Mouse (Mus musculus) CH12.LX (cell line): ENCODE measurements around the gene Spsb4.

Experiments
- BHLHE40 ChIP-seq: IDR thresholded peaks from 2 replicates; pipeline ENCODE4 v1.6.1; 2011; ENCODE audit warnings: mild to moderate bottlenecking, low read depth, low read length, improper control_type of control experiment
- CTCF ChIP-seq, 2 experiments: IDR thresholded peaks in 1 of 2; conservative IDR thresholded peaks in 1 of 2; 2 replicates each; pipeline ENCODE4 v1.5.1; 2011 to 2012; ENCODE audit warnings: low read depth in 2 of 2, low read length in 2 of 2, improper control_type of control experiment in 1 of 2, inconsistent platforms in 1 of 2, mild to moderate bottlenecking in 1 of 2, moderate library complexity in 1 of 2
- EP300 ChIP-seq: IDR thresholded peaks from 2 replicates; pipeline ENCODE4 v1.6.1; 2011; ENCODE audit warnings: low read length, improper control_type of control experiment
- MAFK ChIP-seq: IDR thresholded peaks from 2 replicates; pipeline ENCODE4 v1.6.1; 2011; ENCODE audit warnings: low read length, improper control_type of control experiment; ENCODE audit not compliant: insufficient replicate concordance
- MEF2A ChIP-seq: IDR thresholded peaks from 2 replicates; pipeline ENCODE4 v1.6.1; 2014; ENCODE audit warnings: low read depth, mild to moderate bottlenecking, inconsistent platforms, low read length, improper control_type of control experiment, borderline replicate concordance
- NELFE ChIP-seq: IDR thresholded peaks from 2 replicates; pipeline ENCODE4 v1.6.1; 2011; ENCODE audit warnings: low read depth, low read length, improper control_type of control experiment
- POLR2A ChIP-seq: IDR thresholded peaks from 2 replicates; pipeline ENCODE4 v1.6.1; 2011; ENCODE audit warnings: low read depth, mild to moderate bottlenecking, improper control_type of control experiment, low read length
- TBP ChIP-seq: conservative IDR thresholded peaks from 2 replicates; pipeline ENCODE4 v1.6.1; 2011; ENCODE audit warnings: low read depth, low read length, improper control_type of control experiment
- TCF12 ChIP-seq: IDR thresholded peaks from 2 replicates; pipeline ENCODE4 v1.6.1; 2014; ENCODE audit warnings: low read depth, mild to moderate bottlenecking, inconsistent platforms, low read length, improper control_type of control experiment
- UBTF ChIP-seq: IDR thresholded peaks from 2 replicates; pipeline ENCODE4 v1.6.1; 2012; ENCODE audit warnings: low read depth, mild to moderate bottlenecking, inconsistent platforms, low read length, improper control_type of control experiment, moderate library complexity
- USF1 ChIP-seq: IDR thresholded peaks from 2 replicates; pipeline ENCODE4 v1.6.1; 2014; ENCODE audit warnings: low read depth, mild to moderate bottlenecking, inconsistent platforms, low read length, improper control_type of control experiment

- TF ChIP-seq TCF12 (no peak), MEF2A (no peak), TBP (no peak), BHLHE40 (no peak), CTCF (conservative IDR thresholded peaks at IDR 0.05 in 1 of 2, IDR thresholded peaks at IDR 0.05 in 1 of 2; ENCODE audit: low read depth in 2 of 2, low read length in 2 of 2) (no peak), POLR2A (no peak), EP300 (no peak), NELFE (no peak), MAFK (no peak), UBTF (no peak), USF1 (no peak)
These were observed 55.0 kb downstream of the Spsb4 start for GRCm38 (mm10) chr9:96963443-96964215.
